Mouse (Mus musculus): ENCODE data around the gene Chst5. TPM values are rescaled to one million over a fixed set of nuclear protein-coding genes. Genes with fewer than 3 reads are reported as not detected.

Chst5 gene
- polyA plus RNA-seq, 1 experiment, result 1.5 TPM

- no peak within 1 kb of the TSS for H3K27ac ChIP-seq (ENCODE audit: insufficient read depth, low read length)
These were observed 33.8 kb downstream of the Chst5 start, which contains the start of gene Tmem170 for GRCm38 (mm10) chr8:111876355-111876948. Gene Tmem170, minus strand, starts transcription at chr8:111876750.

GRCm38 (mm10) chr8:111875758-111876157 lies 34.5 kb downstream of the Chst5 start:
- Histone ChIP-seq H3K4me3 (ENCODE audit: low read depth, low read length) (peak overlapping the region; percentile 82), H3K4me1 (ENCODE audit: control insufficient read depth, insufficient read depth, low read length) (no peaks in the 10 kb centered on the region), H3K36me3 (ENCODE audit: control insufficient read depth, insufficient read depth, low read length, poor library complexity, severe bottlenecking) (peaks cover 17% of the 10 kb centered on the region), H3K9ac (ENCODE audit: low read depth, poor library complexity, severe bottlenecking) (peak overlapping the region; percentile 86), H3K27me3 (ENCODE audit: control insufficient read depth, insufficient read depth, low read length, poor library complexity, severe bottlenecking) (no peaks in the 10 kb centered on the region), H3K27ac (ENCODE audit: insufficient read depth, low read length) (no peak overlapping the region), H3K9me3 (replicated peaks; ENCODE audit: control insufficient read depth, insufficient read depth, low read length, poor library complexity, severe bottlenecking) (no peaks in the 10 kb centered on the region)
- TF ChIP-seq CTCF (IDR thresholded peaks at IDR 0.05; ENCODE audit: low read depth, low read length), result no peak
- no peak for TF ChIP-seq POLR2A (IDR thresholded peaks at IDR 0.05; ENCODE audit: insufficient read depth, low read length)
- TF ChIP-seq EP300 (IDR thresholded peaks at IDR 0.05; ENCODE audit: insufficient read depth, low read depth, low read length), result no peak

More at GRCm38 (mm10) chr8:111876355-111876948, 33.8 kb downstream of the Chst5 start, which contains the start of gene Tmem170:
- H3K9ac ChIP-seq (ENCODE audit: low read depth, poor library complexity, severe bottlenecking), result peak within 1 kb of the TSS; percentile 86
- H3K36me3 ChIP-seq (ENCODE audit: control insufficient read depth, insufficient read depth, low read length, poor library complexity, severe bottlenecking), result peaks cover 12% of the 10 kb centered on the region
- no peaks in the 10 kb centered on the region for H3K4me1 ChIP-seq (ENCODE audit: control insufficient read depth, insufficient read depth, low read length)
- H3K9me3 ChIP-seq (replicated peaks; ENCODE audit: control insufficient read depth, insufficient read depth, low read length, poor library complexity, severe bottlenecking), result no peaks in the 10 kb centered on the region
- H3K4me3 ChIP-seq (ENCODE audit: low read depth, low read length), result peak within 1 kb of the TSS; percentile 82
- peak; percentile 81 for TF ChIP-seq CTCF (IDR thresholded peaks at IDR 0.05; ENCODE audit: low read depth, low read length)
- 0 out of 2 replicates have a peak, but pooled peaks have one; percentile 4 for TF ChIP-seq EP300 (IDR thresholded peaks at IDR 0.05; ENCODE audit: insufficient read depth, low read depth, low read length)
- TF ChIP-seq POLR2A (IDR thresholded peaks at IDR 0.05; ENCODE audit: insufficient read depth, low read length), result no peak
- no peaks in the 10 kb centered on the region for H3K27me3 ChIP-seq (ENCODE audit: control insufficient read depth, insufficient read depth, low read length, poor library complexity, severe bottlenecking)

- no peaks in the 10 kb centered on the region for H3K9me3 ChIP-seq (replicated peaks; ENCODE audit: control insufficient read depth, insufficient read depth, low read length, poor library complexity, severe bottlenecking)
- H3K27ac ChIP-seq (ENCODE audit: insufficient read depth, low read length), result no peak overlapping the region
- TF ChIP-seq CTCF (IDR thresholded peaks at IDR 0.05; ENCODE audit: low read depth, low read length), result no peak
- no peak for TF ChIP-seq EP300 (IDR thresholded peaks at IDR 0.05; ENCODE audit: insufficient read depth, low read depth, low read length)
- no peak for TF ChIP-seq POLR2A (IDR thresholded peaks at IDR 0.05; ENCODE audit: insufficient read depth, low read length)
- H3K36me3 ChIP-seq (ENCODE audit: control insufficient read depth, insufficient read depth, low read length, poor library complexity, severe bottlenecking), result peaks cover 26% of the 10 kb centered on the region
- H3K4me1 ChIP-seq (ENCODE audit: control insufficient read depth, insufficient read depth, low read length), result no peaks in the 10 kb centered on the region
- no peak overlapping the region for H3K9ac ChIP-seq (ENCODE audit: low read depth, poor library complexity, severe bottlenecking)
- H3K27me3 ChIP-seq (ENCODE audit: control insufficient read depth, insufficient read depth, low read length, poor library complexity, severe bottlenecking), result no peaks in the 10 kb centered on the region
- no peak overlapping the region for H3K4me3 ChIP-seq (ENCODE audit: low read depth, low read length)
These were observed 39.0 kb downstream of the Chst5 start for GRCm38 (mm10) chr8:111871278-111871677.

GRCm38 (mm10) chr8:111870379-111870778 lies 39.9 kb downstream of the Chst5 start:
- TF ChIP-seq EP300 (IDR thresholded peaks at IDR 0.05; ENCODE audit: insufficient read depth, low read depth, low read length) (no peak), CTCF (IDR thresholded peaks at IDR 0.05; ENCODE audit: low read depth, low read length) (no peak), POLR2A (IDR thresholded peaks at IDR 0.05; ENCODE audit: insufficient read depth, low read length) (no peak)
- no peak overlapping the region for H3K9ac ChIP-seq (ENCODE audit: low read depth, poor library complexity, severe bottlenecking)
- H3K4me3 ChIP-seq (ENCODE audit: low read depth, low read length), result no peak overlapping the region

GRCm38 (mm10) chr8:111868664-111869063 lies 41.6 kb downstream of the Chst5 start:
- Histone ChIP-seq H3K9ac (ENCODE audit: low read depth, poor library complexity, severe bottlenecking) (no peak overlapping the region), H3K27ac (ENCODE audit: insufficient read depth, low read length) (no peak overlapping the region), H3K9me3 (replicated peaks; ENCODE audit: control insufficient read depth, insufficient read depth, low read length, poor library complexity, severe bottlenecking) (peaks cover 3% of the 10 kb centered on the region; the same call in 1 of the 2 replicates), H3K36me3 (ENCODE audit: control insufficient read depth, insufficient read depth, low read length, poor library complexity, severe bottlenecking) (peaks cover 33% of the 10 kb centered on the region), H3K4me3 (ENCODE audit: low read depth, low read length) (no peak overlapping the region), H3K27me3 (ENCODE audit: control insufficient read depth, insufficient read depth, low read length, poor library complexity, severe bottlenecking) (no peaks in the 10 kb centered on the region), H3K4me1 (ENCODE audit: control insufficient read depth, insufficient read depth, low read length) (no peaks in the 10 kb centered on the region)
- TF ChIP-seq POLR2A (IDR thresholded peaks at IDR 0.05; ENCODE audit: insufficient read depth, low read length), result no peak
- TF ChIP-seq EP300 (IDR thresholded peaks at IDR 0.05; ENCODE audit: insufficient read depth, low read depth, low read length), result 0 out of 2 replicates have a peak, but pooled peaks have one; percentile 16

More at GRCm38 (mm10) chr8:111870379-111870778, 39.9 kb downstream of the Chst5 start:
- no peaks in the 10 kb centered on the region for H3K9me3 ChIP-seq (replicated peaks; ENCODE audit: control insufficient read depth, insufficient read depth, low read length, poor library complexity, severe bottlenecking)
- H3K27ac ChIP-seq (ENCODE audit: insufficient read depth, low read length), result no peak overlapping the region
- peaks cover 34% of the 10 kb centered on the region for H3K36me3 ChIP-seq (ENCODE audit: control insufficient read depth, insufficient read depth, low read length, poor library complexity, severe bottlenecking)
- H3K4me1 ChIP-seq (ENCODE audit: control insufficient read depth, insufficient read depth, low read length), result no peaks in the 10 kb centered on the region
- no peaks in the 10 kb centered on the region for H3K27me3 ChIP-seq (ENCODE audit: control insufficient read depth, insufficient read depth, low read length, poor library complexity, severe bottlenecking)

DNA sequence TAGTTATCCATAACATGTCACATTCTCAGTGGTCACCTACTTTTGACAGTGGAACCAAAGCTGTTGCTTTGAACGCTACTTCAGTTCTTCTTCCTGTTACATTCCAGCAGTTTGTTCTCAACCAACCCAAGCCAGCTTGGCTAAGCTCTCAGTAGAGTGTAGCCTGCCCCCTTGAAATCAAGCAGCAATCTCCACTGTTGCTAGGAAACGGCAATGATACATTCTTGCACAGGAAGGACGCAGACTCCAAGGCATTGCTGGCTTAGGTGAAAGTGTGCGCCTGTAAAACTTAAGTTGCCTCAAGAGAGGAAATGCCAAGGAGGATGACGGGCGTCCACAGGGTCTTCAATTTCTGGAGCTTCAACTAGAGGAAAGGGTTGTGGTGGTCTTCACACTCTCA lies 44.4 kb downstream of the Chst5 start:
- TF ChIP-seq POLR2A (IDR thresholded peaks at IDR 0.05; ENCODE audit: insufficient read depth, low read length), result no peak
- TF ChIP-seq EP300 (IDR thresholded peaks at IDR 0.05; ENCODE audit: insufficient read depth, low read depth, low read length), result no peak
- TF ChIP-seq CTCF (IDR thresholded peaks at IDR 0.05; ENCODE audit: low read depth, low read length), result no peak
- peaks cover 3% of the 10 kb centered on the region; the same call in 1 of the 2 replicates for H3K9me3 ChIP-seq (replicated peaks; ENCODE audit: control insufficient read depth, insufficient read depth, low read length, poor library complexity, severe bottlenecking)
- H3K36me3 ChIP-seq (ENCODE audit: control insufficient read depth, insufficient read depth, low read length, poor library complexity, severe bottlenecking), result peaks cover 38% of the 10 kb centered on the region
- no peak overlapping the region for H3K4me3 ChIP-seq (ENCODE audit: low read depth, low read length)
- no peaks in the 10 kb centered on the region for H3K27me3 ChIP-seq (ENCODE audit: control insufficient read depth, insufficient read depth, low read length, poor library complexity, severe bottlenecking)
- H3K27ac ChIP-seq (ENCODE audit: insufficient read depth, low read length), result no peak overlapping the region
- no peak overlapping the region for H3K9ac ChIP-seq (ENCODE audit: low read depth, poor library complexity, severe bottlenecking)
- no peaks in the 10 kb centered on the region for H3K4me1 ChIP-seq (ENCODE audit: control insufficient read depth, insufficient read depth, low read length)
